Mouse (Mus musculus): ENCODE measurements around the gene Adamts7. TPM values are rescaled to one million over a fixed set of nuclear protein-coding genes. Genes with fewer than 3 reads are reported as not detected.

Gene Adamts7
- polyA plus RNA-seq, 1 experiment from 2014 or later, result 14.0 TPM

GRCm38 (mm10) chr9:90216259-90217001, 53.6 kb downstream of the Adamts7 start:
- no peaks in the 10 kb centered on the region for H3K9me3 ChIP-seq (ENCODE audit: control insufficient read depth, low read length)
- ATAC-seq, result no peak
- 79% methylated on average over 11 of the region's 11 CpGs for WGBS

GRCm38 (mm10) chr9:90217501-90217900, 54.6 kb downstream of the Adamts7 start:
- H3K27me3 ChIP-seq (replicated peaks; ENCODE audit: control insufficient read depth, insufficient read depth, low read length), result no peaks in the 10 kb centered on the region
- H3K4me2 ChIP-seq (ENCODE audit: low read length), result no peak overlapping the region
- WGBS, result 52% methylated on average over 4 of the region's 4 CpGs
- H3K9me3 ChIP-seq (ENCODE audit: control insufficient read depth, low read length), result no peaks in the 10 kb centered on the region
- no peak overlapping the region for H3K27ac ChIP-seq (ENCODE audit: low read length)
- no peak overlapping the region for H3K4me3 ChIP-seq (replicated peaks; ENCODE audit: low read length)
- no peaks in the 10 kb centered on the region for H3K4me1 ChIP-seq (replicated peaks; ENCODE audit: control insufficient read depth, insufficient read depth, low read length)
- 0 out of 2 replicates have a peak, but pooled peaks cover 2% of the 10 kb centered on the region for H3K36me3 ChIP-seq (ENCODE audit: control insufficient read depth, insufficient read depth)
- H3K9ac ChIP-seq (replicated peaks; ENCODE audit: low read depth, low read length), result no peak overlapping the region
- no peak for ATAC-seq

More at GRCm38 (mm10) chr9:90216259-90217001, 53.6 kb downstream of the Adamts7 start:
- H3K27ac ChIP-seq (ENCODE audit: low read length), result no peak overlapping the region
- H3K4me1 ChIP-seq (replicated peaks; ENCODE audit: control insufficient read depth, insufficient read depth, low read length), result no peaks in the 10 kb centered on the region
- H3K4me3 ChIP-seq (replicated peaks; ENCODE audit: low read length), result no peak overlapping the region
- H3K27me3 ChIP-seq (replicated peaks; ENCODE audit: control insufficient read depth, insufficient read depth, low read length), result no peaks in the 10 kb centered on the region
- H3K4me2 ChIP-seq (ENCODE audit: low read length), result no peak overlapping the region
- no peak overlapping the region for H3K9ac ChIP-seq (replicated peaks; ENCODE audit: low read depth, low read length)
- no peaks in the 10 kb centered on the region for H3K36me3 ChIP-seq (ENCODE audit: control insufficient read depth, insufficient read depth)

DNA sequence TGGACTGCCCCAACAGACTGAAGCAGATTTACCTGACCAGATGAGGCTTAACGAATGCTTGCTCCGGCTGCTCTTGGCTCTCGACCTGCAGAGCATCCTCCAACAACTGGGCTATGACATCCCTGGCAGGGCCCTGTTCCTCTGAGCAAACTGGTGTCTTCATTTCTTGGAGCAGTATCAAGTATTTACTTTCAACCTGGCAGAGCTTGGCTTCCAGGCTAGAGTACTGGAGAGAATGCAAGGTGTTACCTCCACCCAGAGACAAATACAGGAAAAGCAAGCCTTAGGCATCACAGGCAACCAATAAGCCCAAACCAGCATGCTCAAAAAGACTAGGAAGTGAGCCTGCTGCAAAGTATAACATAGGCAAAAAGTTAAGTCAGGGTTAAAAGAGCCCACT, 59.4 kb downstream of the Adamts7 start:
- Histone ChIP-seq H3K9ac (replicated peaks; ENCODE audit: low read depth, low read length) (no peak overlapping the region), H3K27me3 (replicated peaks; ENCODE audit: control insufficient read depth, insufficient read depth, low read length) (no peaks in the 10 kb centered on the region), H3K4me3 (replicated peaks; ENCODE audit: low read length) (no peak overlapping the region), H3K4me1 (replicated peaks; ENCODE audit: control insufficient read depth, insufficient read depth, low read length) (no peaks in the 10 kb centered on the region; the same call in 1 of the 2 replicates), H3K27ac (ENCODE audit: low read length) (no peak overlapping the region), H3K36me3 (ENCODE audit: control insufficient read depth, insufficient read depth) (peaks cover 5% of the 10 kb centered on the region; the same call in 1 of the 2 replicates), H3K9me3 (ENCODE audit: control insufficient read depth, low read length) (no peaks in the 10 kb centered on the region), H3K4me2 (ENCODE audit: low read length) (no peak overlapping the region)
- WGBS, result 85% methylated on average over 3 of the region's 3 CpGs
- no peak for ATAC-seq

DNA sequence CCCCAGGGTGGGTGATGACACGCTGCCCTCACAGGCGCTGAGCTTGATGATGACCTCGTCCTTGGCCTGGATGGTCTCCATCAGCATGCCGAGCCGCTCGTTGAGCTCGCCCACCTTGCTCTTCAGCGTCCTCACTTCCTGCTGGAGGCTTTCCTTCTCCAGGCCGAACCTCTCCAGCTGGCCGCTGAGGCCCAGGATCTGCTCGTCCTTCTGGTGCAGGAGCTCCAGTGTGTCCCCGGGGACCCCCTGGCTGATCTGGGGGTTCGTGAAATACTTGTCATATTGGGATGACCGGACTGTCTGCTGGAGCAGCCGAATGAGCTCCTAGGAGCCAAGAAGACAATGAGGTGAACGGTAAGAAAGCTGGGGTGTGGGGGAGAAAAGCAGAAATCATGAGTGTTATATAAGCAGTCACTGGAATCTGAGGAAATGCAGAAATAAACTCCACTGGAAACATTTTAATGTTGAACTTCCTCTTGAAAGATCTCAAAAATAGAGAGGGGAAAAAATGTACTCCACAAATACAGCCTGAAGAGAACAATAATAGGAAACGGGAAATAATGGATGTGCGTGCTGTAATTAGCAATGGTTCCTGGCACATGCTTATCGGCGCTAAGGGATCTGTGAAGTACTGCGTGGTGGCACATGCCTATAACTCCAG, 63.3 kb downstream of the Adamts7 start:
- no peak overlapping the region for H3K27ac ChIP-seq (ENCODE audit: low read length)
- H3K4me3 ChIP-seq (replicated peaks; ENCODE audit: low read length), result no peak overlapping the region
- peaks cover 5% of the 10 kb centered on the region; the same call in 1 of the 2 replicates for H3K36me3 ChIP-seq (ENCODE audit: control insufficient read depth, insufficient read depth)
- 89% methylated on average over 21 of the region's 21 CpGs for WGBS
- no peak overlapping the region for H3K9ac ChIP-seq (replicated peaks; ENCODE audit: low read depth, low read length)
- no peaks in the 10 kb centered on the region for H3K27me3 ChIP-seq (replicated peaks; ENCODE audit: control insufficient read depth, insufficient read depth, low read length)
- H3K4me1 ChIP-seq (replicated peaks; ENCODE audit: control insufficient read depth, insufficient read depth, low read length), result no peaks in the 10 kb centered on the region; the same call in 1 of the 2 replicates
- H3K4me2 ChIP-seq (ENCODE audit: low read length), result no peak overlapping the region
- no peaks in the 10 kb centered on the region for H3K9me3 ChIP-seq (ENCODE audit: control insufficient read depth, low read length)
- ATAC-seq, result no peak

DNA sequence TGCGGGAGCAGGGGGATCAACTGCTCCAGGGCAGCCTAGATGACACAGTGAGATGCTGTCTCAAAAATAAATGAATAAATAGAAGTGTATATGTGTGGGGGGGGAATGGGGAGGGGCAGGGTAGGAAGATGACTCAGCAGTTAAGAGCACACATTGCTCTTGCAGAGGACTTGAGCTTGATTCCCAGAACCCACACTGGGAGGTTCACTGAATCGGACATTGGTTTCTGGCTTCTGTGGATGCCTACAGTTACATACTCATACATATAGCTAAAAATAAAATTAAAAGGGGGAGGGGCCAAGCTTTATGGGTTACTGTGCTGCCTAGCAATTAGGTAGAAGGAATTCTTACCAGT, 63.9 kb downstream of the Adamts7 start:
- Histone ChIP-seq H3K36me3 (ENCODE audit: control insufficient read depth, insufficient read depth) (peaks cover 5% of the 10 kb centered on the region; the same call in 1 of the 2 replicates), H3K9ac (replicated peaks; ENCODE audit: low read depth, low read length) (no peak overlapping the region), H3K27ac (ENCODE audit: low read length) (no peak overlapping the region), H3K4me2 (ENCODE audit: low read length) (no peak overlapping the region), H3K9me3 (ENCODE audit: control insufficient read depth, low read length) (no peaks in the 10 kb centered on the region), H3K27me3 (replicated peaks; ENCODE audit: control insufficient read depth, insufficient read depth, low read length) (no peaks in the 10 kb centered on the region), H3K4me1 (replicated peaks; ENCODE audit: control insufficient read depth, insufficient read depth, low read length) (no peaks in the 10 kb centered on the region; the same call in 1 of the 2 replicates), H3K4me3 (replicated peaks; ENCODE audit: low read length) (no peak overlapping the region)
- 82% methylated on average over 2 of the region's 2 CpGs for WGBS
- ATAC-seq, result no peak

DNA sequence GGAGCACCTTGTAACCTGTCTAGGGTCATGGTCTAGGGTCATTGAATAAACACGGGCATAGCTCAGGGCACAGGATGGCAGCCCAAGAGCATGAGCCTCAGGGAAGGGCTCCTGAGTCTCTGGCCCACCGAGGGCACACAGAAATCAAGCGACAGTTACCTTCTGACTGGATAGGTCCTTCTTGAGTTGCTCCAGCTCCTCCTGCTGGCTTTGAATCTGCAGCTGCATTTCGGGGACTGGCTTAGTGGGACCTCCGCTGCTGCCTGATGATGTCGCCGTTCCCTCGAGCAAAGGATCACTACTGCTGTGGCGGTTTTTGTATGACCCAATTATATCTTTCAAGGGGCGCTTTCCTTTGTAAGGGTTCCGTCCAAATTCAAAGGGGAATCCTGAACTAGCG, 64.3 kb downstream of the Adamts7 start:
- H3K9ac ChIP-seq (replicated peaks; ENCODE audit: low read depth, low read length), result no peak overlapping the region
- no peaks in the 10 kb centered on the region for H3K9me3 ChIP-seq (ENCODE audit: control insufficient read depth, low read length)
- H3K4me1 ChIP-seq (replicated peaks; ENCODE audit: control insufficient read depth, insufficient read depth, low read length), result no peaks in the 10 kb centered on the region; the same call in 1 of the 2 replicates
- no peak overlapping the region for H3K27ac ChIP-seq (ENCODE audit: low read length)
- no peaks in the 10 kb centered on the region for H3K27me3 ChIP-seq (replicated peaks; ENCODE audit: control insufficient read depth, insufficient read depth, low read length)
- 74% methylated on average over 12 of the region's 12 CpGs for WGBS
- no peak overlapping the region for H3K4me3 ChIP-seq (replicated peaks; ENCODE audit: low read length)
- H3K36me3 ChIP-seq (ENCODE audit: control insufficient read depth, insufficient read depth), result peaks cover 3% of the 10 kb centered on the region; the same call in 1 of the 2 replicates
- H3K4me2 ChIP-seq (ENCODE audit: low read length), result no peak overlapping the region
- no peak for ATAC-seq

- 83% methylated on average over 8 of the region's 8 CpGs for WGBS
- Histone ChIP-seq H3K27me3 (replicated peaks; ENCODE audit: control insufficient read depth, insufficient read depth, low read length) (no peaks in the 10 kb centered on the region), H3K36me3 (ENCODE audit: control insufficient read depth, insufficient read depth) (no peaks in the 10 kb centered on the region), H3K4me3 (replicated peaks; ENCODE audit: low read length) (no peak overlapping the region), H3K27ac (ENCODE audit: low read length) (no peak overlapping the region), H3K4me2 (ENCODE audit: low read length) (no peak overlapping the region), H3K4me1 (replicated peaks; ENCODE audit: control insufficient read depth, insufficient read depth, low read length) (no peaks in the 10 kb centered on the region), H3K9me3 (ENCODE audit: control insufficient read depth, low read length) (no peaks in the 10 kb centered on the region), H3K9ac (replicated peaks; ENCODE audit: low read depth, low read length) (no peak overlapping the region)
- ATAC-seq, result no peak
Measured at GRCm38 (mm10) chr9:90232781-90233690, 70.2 kb downstream of the Adamts7 start.

DNA sequence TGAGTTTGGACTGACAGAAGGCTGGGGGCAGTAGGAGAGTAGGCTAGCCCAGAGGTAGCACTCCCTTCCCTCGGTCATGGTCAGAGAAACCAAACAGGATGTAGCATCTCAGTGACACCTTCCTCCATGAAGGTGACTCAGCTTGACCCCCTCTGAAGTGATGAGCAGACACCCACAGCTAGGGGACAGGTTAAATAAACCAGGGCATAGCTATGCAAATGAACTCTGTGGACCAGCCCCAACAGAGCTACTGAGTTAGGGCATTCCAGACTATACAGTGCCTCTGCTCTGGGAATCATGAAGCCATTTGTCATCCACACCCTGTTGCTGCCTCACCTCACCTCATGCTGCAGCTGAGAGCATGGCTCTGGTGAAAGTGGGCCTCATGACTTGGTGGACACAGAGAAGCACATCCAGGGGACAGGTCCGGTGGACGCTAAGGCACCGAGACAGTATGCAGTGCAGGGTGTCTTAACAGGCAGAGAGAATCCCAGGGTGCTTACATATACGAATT, 71.1 kb downstream of the Adamts7 start:
- ATAC-seq, result no peak
- Histone ChIP-seq H3K36me3 (ENCODE audit: control insufficient read depth, insufficient read depth) (no peaks in the 10 kb centered on the region), H3K27ac (ENCODE audit: low read length) (no peak overlapping the region), H3K9me3 (ENCODE audit: control insufficient read depth, low read length) (no peaks in the 10 kb centered on the region), H3K9ac (replicated peaks; ENCODE audit: low read depth, low read length) (no peak overlapping the region), H3K27me3 (replicated peaks; ENCODE audit: control insufficient read depth, insufficient read depth, low read length) (no peaks in the 10 kb centered on the region), H3K4me1 (replicated peaks; ENCODE audit: control insufficient read depth, insufficient read depth, low read length) (no peaks in the 10 kb centered on the region), H3K4me3 (replicated peaks; ENCODE audit: low read length) (no peak overlapping the region), H3K4me2 (ENCODE audit: low read length) (no peak overlapping the region)
- 96% methylated on average over 5 of the region's 5 CpGs for WGBS

GRCm38 (mm10) chr9:90234786-90235185, 71.9 kb downstream of the Adamts7 start:
- Histone ChIP-seq H3K36me3 (ENCODE audit: control insufficient read depth, insufficient read depth) (no peaks in the 10 kb centered on the region), H3K9ac (replicated peaks; ENCODE audit: low read depth, low read length) (no peak overlapping the region), H3K4me2 (ENCODE audit: low read length) (no peak overlapping the region), H3K27ac (ENCODE audit: low read length) (no peak overlapping the region), H3K4me1 (replicated peaks; ENCODE audit: control insufficient read depth, insufficient read depth, low read length) (no peaks in the 10 kb centered on the region), H3K4me3 (replicated peaks; ENCODE audit: low read length) (no peak overlapping the region), H3K9me3 (ENCODE audit: control insufficient read depth, low read length) (no peaks in the 10 kb centered on the region), H3K27me3 (replicated peaks; ENCODE audit: control insufficient read depth, insufficient read depth, low read length) (no peaks in the 10 kb centered on the region)
- 93% methylated on average over 5 of the region's 5 CpGs for WGBS
- no peak for ATAC-seq

Data from forebrain, embryonic 16.5 days (tissue).